Mouse (Mus musculus): ENCODE measurements around the gene Zfp827.

Gene Zfp827

DNA sequence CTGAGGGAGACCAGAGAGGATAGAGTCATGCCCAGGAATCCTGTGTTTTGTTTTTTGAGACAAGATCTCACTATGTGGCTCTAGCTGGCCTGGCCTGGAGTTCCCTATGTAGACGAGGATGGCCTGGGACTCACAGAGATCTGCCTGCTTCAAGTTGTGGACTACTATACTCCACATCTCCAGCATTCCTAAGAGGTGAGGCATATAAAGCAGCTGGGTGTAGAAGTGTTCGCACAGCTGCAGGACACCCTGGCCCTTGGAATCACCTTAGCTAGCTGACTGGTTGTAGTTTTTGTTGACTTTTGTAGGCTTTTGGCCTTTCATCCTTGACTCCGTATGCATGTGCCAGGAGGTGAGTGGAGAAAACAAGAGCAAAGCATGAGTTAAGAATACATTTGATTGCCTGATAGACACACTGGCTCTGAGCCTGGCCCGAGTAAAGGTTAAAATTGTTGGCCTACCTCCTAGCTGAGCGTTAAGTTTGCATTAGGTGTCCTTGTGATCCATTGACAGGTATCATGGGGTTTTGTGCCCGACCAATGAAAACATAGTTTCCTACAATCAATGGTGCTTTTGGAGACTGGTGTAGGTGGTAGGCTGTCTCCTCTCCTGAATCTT, 20.3 kb downstream of the Zfp827 start:
- CTCF ChIA-PET = no interaction called here
- POLR2A ChIA-PET = interaction anchor here in 2 of 4 experiments (1.2 to 1.8 kb wide), 2 partner anchors 15 to 19 kb away, joined by 3 to 4 read pairs; no protein-coding TSS in a partner anchor

GRCm38 (mm10) chr8:79054222-79054621, 26.0 kb downstream of the Zfp827 start:
- CTCF ChIA-PET = no interaction called here
- POLR2A ChIA-PET = interaction anchor here in 1 of 4 experiments (1.1 kb wide), 1 partner anchor 16 kb away, joined by 4 read pairs; no protein-coding TSS in a partner anchor

DNA sequence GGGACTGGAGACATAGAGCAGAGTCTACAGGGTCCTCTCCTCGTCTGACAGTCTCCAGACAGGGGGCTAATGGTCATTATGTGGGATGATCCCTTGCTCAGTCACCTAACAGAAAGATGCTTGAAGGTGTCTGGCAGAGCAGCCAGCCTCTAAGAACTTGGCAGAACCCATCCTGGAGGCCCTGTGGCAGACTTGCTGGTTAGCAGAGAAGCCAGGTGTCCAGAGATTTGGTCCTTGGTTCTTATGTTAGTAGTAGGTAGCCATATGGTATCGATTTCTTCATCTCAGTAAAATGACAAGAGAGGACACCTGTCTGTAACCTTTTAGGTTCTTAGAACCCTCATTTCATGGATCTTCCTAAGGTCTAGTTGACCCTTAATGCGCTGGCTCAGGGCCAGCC, 28.9 kb downstream of the Zfp827 start:
- CTCF ChIA-PET = no interaction called here
- POLR2A ChIA-PET = no interaction called here

GRCm38 (mm10) chr8:79059361-79059760, 31.1 kb downstream of the Zfp827 start:
- POLR2A ChIA-PET = interaction anchor here in 2 of 4 experiments (0.9 to 1.9 kb wide), 4 partner anchors 21 to 30 kb away, joined by 3 to 10 read pairs (median 6); no protein-coding TSS in a partner anchor
- CTCF ChIA-PET = interaction anchor here in 2 of 4 experiments (0.6 kb wide), 2 partner anchors 402 to 545 kb away, joined by 3 to 4 read pairs; no protein-coding TSS in a partner anchor

- CTCF ChIA-PET = interaction anchor here in 2 of 4 experiments (0.6 kb wide), 2 partner anchors 402 to 544 kb away, joined by 3 to 4 read pairs; no protein-coding TSS in a partner anchor
- POLR2A ChIA-PET = interaction anchor here in 3 of 4 experiments (0.6 to 2.1 kb wide), 5 partner anchors 8 to 562 kb away, joined by 4 to 10 read pairs (median 4); no protein-coding TSS in a partner anchor
Measured at GRCm38 (mm10) chr8:79060013-79060609, 31.9 kb downstream of the Zfp827 start.

DNA sequence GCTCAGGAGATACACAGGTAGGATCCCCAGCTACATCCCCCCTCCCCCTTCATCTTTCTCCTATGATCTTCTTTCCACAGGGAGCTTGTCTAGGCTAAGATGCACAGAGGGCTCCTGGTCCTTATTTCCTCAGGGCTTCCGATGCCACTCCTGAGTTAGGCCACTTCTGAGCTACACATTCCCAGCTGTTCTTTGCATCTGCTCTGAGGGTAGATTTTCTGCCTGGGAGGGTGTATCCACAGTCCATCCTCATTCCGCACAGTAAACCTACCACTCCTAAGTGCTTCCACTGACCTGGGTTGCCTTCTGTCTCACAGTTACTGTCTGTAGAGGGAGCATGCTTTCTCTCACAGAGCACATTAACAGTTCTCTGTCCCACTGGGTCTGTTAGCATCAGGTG, 37.7 kb downstream of the Zfp827 start:
- ChIA-PET POLR2A (interaction anchor here in 1 of 4 experiments (2.0 kb wide), 1 partner anchor 13 kb away, joined by 11 read pairs; no protein-coding TSS in a partner anchor), CTCF (no interaction called here)

- CTCF ChIA-PET = no interaction called here
- POLR2A ChIA-PET = interaction anchor here in 1 of 4 experiments (1.2 kb wide), 1 partner anchor 38 kb away, joined by 3 read pairs; no protein-coding TSS in a partner anchor
Measured at GRCm38 (mm10) chr8:79067812-79068630, 39.8 kb downstream of the Zfp827 start.

GRCm38 (mm10) chr8:79073311-79073710, 45.1 kb downstream of the Zfp827 start:
- ChIA-PET CTCF (no interaction called here), POLR2A (no interaction called here)

DNA sequence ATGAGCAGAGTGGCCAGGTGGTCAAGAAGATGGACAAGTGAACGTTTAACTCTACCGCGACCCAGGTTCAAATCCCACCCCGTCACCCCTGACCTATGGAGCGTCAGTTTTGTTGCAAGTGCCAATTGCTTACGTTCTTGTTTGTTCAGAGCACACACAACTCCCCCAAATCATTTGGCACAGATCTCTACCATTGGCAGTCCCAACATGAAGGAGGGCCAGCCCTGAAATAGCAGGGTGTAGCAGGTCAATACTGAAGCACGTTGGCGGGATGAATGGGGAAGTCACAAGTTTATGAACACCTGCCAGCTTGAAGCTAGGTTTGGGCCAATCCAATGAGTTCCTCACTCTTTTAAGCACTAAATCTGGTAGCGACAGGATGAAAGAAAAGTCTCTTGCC, 46.7 kb downstream of the Zfp827 start:
- ChIA-PET CTCF (no interaction called here), POLR2A (interaction anchor here in 1 of 4 experiments (0.6 to 0.9 kb wide), 2 partner anchors 12 to 254 kb away, joined by 3 to 4 read pairs; partner anchors contain the start of gene Lsm6)

- POLR2A ChIA-PET = no interaction called here
- CTCF ChIA-PET = no interaction called here
Measured at GRCm38 (mm10) chr8:79077256-79077655, 49.0 kb downstream of the Zfp827 start.

GRCm38 (mm10) chr8:79078556-79079195, 50.4 kb downstream of the Zfp827 start:
- CTCF ChIA-PET = no interaction called here
- POLR2A ChIA-PET = interaction anchor here (0.5 to 2.4 kb wide), 16 partner anchors 9 to 1316 kb away, joined by 3 to 11 read pairs (median 4); partner anchors contain the start of gene Zfp827 (in 2 of the 4)

- POLR2A ChIA-PET = interaction anchor here in 3 of 4 experiments (0.6 to 2.4 kb wide), 15 partner anchors 10 to 106 kb away, joined by 3 to 11 read pairs (median 4); partner anchors contain the start of gene Zfp827 (in 1 of the 3)
- CTCF ChIA-PET = interaction anchor here in 1 of 4 experiments (1.1 kb wide), 1 partner anchor 48 kb away, joined by 6 read pairs; no protein-coding TSS in a partner anchor
Measured at GRCm38 (mm10) chr8:79079196-79079561, 50.9 kb downstream of the Zfp827 start.

DNA sequence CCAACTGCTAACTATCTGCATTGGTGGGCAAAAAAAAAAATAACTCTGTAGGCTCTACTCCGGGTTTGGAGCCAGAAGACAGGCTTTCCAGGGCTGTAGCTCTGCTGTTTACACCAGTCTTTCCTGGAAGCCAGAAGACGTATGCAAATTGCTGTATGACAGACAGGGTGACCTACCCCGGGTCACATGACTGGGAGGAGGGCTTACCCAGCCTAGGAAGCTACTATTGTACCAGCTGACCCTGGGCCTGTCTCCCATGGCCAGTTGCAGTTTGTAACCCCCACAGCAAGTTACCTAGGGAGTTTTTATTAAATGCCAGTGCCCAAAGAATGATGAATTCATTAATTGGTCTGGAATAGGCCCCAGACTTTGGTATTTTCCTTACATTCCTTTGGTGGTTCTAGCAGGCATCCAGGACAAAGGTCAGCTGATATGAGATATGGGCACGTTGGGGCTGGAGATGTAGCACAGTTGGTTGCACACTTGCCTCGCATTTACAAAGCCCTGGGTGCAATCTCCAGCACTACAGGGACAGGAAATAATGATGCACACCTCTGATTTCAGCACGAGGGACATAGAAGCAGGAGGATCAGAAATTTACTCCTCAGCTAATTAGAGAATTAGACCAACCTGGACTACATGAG, 52.0 kb downstream of the Zfp827 start:
- ChIA-PET CTCF (interaction anchor here in 2 of 4 experiments (1.0 to 1.1 kb wide), 2 partner anchors 47 to 323 kb away, joined by 3 to 6 read pairs; no protein-coding TSS in a partner anchor), POLR2A (interaction anchor here in 3 of 4 experiments (0.7 to 2.4 kb wide), 16 partner anchors 9 to 166 kb away, joined by 3 to 11 read pairs (median 4); no protein-coding TSS in a partner anchor)

DNA sequence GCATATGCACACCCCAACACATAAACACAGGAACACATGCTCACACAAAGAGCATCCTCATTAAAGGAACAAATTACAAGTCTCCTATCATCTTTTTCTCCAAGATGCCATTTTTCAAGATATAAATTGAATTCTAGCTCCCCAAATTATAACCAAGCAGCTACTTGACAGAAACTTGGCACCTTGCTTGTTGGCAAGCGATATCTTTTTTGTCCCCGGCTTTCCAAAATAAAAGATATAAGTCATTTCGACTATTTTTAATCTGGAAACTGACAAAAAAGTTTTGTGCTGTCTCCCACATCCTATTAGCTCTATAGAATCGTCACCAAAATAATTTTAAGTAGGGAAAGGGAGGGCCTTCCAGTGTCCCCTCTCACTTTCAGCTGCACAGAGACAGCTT, 53.1 kb downstream of the Zfp827 start:
- POLR2A ChIA-PET = interaction anchor here in 2 of 4 experiments (1.1 to 2.3 kb wide), 4 partner anchors 8 to 64 kb away, joined by 3 to 10 read pairs (median 4); no protein-coding TSS in a partner anchor

GRCm38 (mm10) chr8:79081955-79082354, 53.7 kb downstream of the Zfp827 start:
- ChIA-PET CTCF (no interaction called here), POLR2A (interaction anchor here in 2 of 4 experiments (0.6 to 1.2 kb wide), 3 partner anchors 24 to 665 kb away, joined by 3 read pairs; no protein-coding TSS in a partner anchor)

More for the DNA sequence above, 53.1 kb downstream of the Zfp827 start:
- CTCF ChIA-PET = no interaction called here

DNA sequence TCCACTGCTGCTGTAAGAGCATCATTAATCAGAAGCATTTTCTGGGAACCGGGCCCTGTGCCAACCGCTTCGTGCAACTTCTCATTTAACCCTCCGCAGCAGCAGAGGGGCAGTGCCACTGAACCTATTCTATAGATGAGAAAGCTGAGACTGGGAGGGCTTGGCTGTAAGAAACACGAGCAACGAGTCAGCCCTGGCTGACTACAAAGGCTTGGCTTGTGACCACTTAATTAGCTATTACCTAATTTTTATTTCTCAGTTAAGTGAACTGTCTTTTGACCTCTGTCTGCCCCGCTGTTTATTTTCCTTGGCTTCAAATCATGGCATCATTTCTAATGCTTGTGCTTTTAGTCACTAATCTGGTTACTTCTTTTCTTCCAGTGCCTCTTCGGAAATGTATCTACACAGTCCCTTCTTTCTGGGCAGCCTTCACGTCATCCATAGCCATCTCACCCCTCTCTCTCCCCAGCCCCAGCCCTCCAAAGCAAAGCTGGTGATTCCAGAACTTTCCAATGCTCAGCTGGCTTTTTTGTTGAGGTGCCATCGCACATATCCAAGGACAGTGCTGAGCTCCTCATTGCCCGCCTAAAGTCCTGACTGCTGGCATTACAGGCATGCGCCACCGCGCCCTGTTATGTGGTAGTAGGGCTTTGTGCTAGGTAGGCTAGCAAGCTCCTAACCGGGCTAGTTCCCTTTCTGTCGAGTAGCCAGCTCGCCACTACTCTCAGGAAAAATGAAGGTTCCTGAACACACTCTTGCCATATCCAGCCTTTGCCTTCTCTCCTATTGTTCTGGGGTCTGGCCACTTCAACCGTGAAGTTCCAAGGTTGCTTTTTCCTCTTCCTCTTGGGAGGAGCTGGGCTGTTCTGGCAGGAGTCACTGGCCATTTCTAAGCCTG, 55.5 kb downstream of the Zfp827 start:
- ChIA-PET CTCF (interaction anchor here in 1 of 4 experiments (0.6 kb wide), 1 partner anchor 215 kb away, joined by 3 read pairs; no protein-coding TSS in a partner anchor), POLR2A (interaction anchor here (0.5 to 0.9 kb wide), 10 partner anchors 7 to 1723 kb away, joined by 3 to 8 read pairs (median 3); partner anchors contain the start of gene Zfp827 (in 1 of the 4))

GRCm38 (mm10) chr8:79084359-79084820, 56.2 kb downstream of the Zfp827 start:
- ChIA-PET POLR2A (interaction anchor here in 2 of 4 experiments (0.5 to 0.9 kb wide), 4 partner anchors 25 to 1722 kb away, joined by 3 to 4 read pairs (median 4); no protein-coding TSS in a partner anchor), CTCF (interaction anchor here in 1 of 4 experiments (0.6 kb wide), 1 partner anchor 215 kb away, joined by 3 read pairs; no protein-coding TSS in a partner anchor)
